Mouse (Mus musculus) fat pad, adult 2 months (tissue): Measurements from ENCODE around the gene Pabpn1.

Experiments
- DNase-seq: peaks from one replicate; pipeline ENCODE4 v3.0.0-alpha.2; 2011; ENCODE audit warnings: low read depth, low spot score; ENCODE audit errors: extremely low read depth

Gene Pabpn1

DNA sequence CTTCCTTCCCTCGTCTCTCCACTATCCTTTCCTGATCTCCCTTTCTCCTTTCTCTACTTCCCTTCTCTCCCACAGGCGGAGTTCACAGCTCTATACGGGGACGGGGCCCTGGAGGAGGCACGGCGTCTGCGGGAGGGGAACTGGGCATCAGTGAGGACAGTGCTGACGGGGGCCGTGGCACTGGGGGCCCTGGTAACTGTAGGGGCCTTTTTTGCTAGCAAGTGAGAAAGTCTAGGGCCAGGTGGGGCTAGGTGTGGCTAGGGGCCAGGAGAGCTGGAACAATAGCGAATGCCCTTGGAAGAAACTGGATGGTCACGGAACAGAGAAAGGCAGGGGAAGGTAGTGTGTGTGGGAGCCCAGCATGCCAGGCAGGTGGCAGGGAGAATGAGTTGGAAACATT lies 7.0 kb upstream of the Pabpn1 start:
- DNase-seq: no peak

GRCm38 (mm10) chr14:54893651-54894181 lies 1.4 kb downstream of the Pabpn1 start:
- peak; percentile 98 for DNase-seq

DNA sequence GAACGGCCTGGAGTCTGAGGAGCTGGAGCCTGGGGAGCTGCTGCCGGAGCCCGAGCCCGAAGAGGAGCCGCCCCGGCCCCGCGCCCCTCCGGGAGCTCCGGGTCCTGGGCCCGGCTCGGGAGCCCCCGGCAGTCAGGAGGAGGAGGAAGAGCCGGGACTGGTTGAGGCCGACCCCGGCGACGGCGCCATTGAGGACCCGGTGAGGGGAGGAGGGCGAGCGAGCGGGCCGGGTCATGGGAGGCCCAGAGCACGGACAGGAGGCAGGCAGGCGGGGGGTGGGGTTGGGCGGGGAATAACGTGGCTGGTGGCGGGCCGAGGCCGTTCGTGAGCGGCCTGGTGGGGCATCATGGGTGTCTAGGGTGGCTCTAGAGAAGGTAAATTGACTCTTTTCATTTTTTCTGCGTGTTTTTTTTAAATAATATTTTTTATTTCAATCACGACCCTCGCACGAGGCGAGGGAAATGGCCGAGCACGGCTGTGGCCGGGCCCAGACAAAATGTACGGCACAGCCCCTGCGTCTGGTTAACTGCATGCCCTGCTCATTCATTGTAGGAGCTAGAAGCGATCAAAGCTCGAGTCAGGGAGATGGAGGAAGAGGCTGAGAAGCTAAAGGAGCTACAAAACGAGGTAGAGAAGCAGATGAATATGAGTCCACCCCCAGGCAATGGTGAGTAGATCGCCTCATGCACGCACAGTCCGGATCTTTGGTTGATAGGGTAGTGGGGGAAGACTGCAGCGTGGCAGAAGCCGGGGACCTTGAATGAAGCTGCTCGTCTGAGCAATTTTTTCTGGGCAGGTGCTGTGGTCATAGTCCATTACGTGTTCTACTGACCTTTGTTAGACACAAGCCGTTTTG lies 2.2 kb downstream of the Pabpn1 start:
- no peak for DNase-seq

DNA sequence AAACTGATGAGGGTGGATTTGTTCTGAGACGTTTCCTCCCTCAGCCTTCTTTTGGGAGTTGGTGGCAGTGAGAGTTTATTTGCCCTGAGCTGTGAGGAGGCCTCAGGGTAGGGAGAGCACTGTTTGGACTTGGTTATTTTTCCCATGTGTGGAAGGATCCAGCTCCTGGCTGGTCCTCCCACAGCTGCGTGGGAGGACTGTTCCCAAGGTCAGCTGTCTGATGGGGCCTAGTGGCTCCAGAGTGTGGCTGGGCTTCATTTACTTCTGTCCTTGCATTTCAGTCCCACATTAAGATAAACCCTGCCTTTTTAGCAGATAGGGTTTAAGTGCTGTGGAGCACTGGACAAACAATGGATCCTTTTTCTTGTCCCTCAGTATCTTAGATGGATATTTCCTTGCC lies 5.1 kb downstream of the Pabpn1 start:
- no peak for DNase-seq

DNA sequence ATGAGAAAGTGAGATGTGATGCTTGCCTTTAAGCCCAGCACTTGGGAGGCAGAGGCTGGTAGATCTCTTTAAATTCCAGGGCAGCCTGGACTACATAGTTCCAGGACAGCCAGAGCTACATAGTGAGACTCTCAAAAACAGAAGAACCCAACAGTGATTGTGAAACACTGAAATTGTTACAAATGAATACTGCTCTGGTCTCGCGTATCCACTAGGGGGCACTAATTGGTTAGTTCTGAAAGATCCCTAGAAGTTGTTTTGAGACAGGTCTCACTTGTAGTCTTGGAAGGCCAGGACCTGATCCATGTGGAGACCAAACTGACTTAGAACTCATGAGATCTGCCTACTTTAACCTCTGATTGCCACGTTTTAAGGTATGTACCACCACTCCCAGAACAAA lies 8.1 kb downstream of the Pabpn1 start:
- peak; percentile 46 for DNase-seq

DNA sequence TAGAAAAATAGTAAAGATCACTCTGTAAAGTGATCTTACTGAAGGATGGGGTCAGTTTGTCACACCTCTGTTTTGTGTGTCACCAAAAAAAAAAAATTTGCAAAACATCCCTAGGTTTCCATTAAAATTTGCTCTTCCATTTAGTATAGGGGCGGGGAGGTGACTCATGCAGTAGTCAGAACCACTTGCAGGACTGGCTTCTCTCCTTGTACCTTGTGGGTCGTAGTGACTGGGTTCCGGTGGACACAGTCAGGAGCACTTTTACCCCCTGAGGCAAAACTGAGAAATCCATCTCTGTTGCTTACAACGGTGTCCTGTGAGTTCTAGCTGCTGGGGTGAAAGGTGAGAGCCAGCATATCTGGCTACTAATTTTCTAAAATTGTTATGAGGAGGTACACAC lies 11.3 kb downstream of the Pabpn1 start:
- DNase-seq: no peak

- no peak for DNase-seq
Measured at GRCm38 (mm10) chr14:54908682-54909081, 16.4 kb downstream of the Pabpn1 start.

- no peak for DNase-seq
Measured at GRCm38 (mm10) chr14:54912109-54912850, 20.0 kb downstream of the Pabpn1 start.

GRCm38 (mm10) chr14:54912886-54913285 lies 20.6 kb downstream of the Pabpn1 start, which contains the start of gene Slc22a17:
Gene Slc22a17 (minus strand): TSS chr14:54913132.
- no peak for DNase-seq

GRCm38 (mm10) chr14:54913343-54913742 lies 21.0 kb downstream of the Pabpn1 start:
- DNase-seq: no peak

GRCm38 (mm10) chr14:54920076-54920685 lies 27.9 kb downstream of the Pabpn1 start:
- no peak for DNase-seq

GRCm38 (mm10) chr14:54924641-54925348 lies 32.5 kb downstream of the Pabpn1 start:
- DNase-seq: peak; percentile 84

- DNase-seq: peak; percentile 45
Measured at GRCm38 (mm10) chr14:54925349-54926342, 33.3 kb downstream of the Pabpn1 start, which contains the start of gene Efs. Gene Efs (minus strand): TSS chr14:54926126.

DNA sequence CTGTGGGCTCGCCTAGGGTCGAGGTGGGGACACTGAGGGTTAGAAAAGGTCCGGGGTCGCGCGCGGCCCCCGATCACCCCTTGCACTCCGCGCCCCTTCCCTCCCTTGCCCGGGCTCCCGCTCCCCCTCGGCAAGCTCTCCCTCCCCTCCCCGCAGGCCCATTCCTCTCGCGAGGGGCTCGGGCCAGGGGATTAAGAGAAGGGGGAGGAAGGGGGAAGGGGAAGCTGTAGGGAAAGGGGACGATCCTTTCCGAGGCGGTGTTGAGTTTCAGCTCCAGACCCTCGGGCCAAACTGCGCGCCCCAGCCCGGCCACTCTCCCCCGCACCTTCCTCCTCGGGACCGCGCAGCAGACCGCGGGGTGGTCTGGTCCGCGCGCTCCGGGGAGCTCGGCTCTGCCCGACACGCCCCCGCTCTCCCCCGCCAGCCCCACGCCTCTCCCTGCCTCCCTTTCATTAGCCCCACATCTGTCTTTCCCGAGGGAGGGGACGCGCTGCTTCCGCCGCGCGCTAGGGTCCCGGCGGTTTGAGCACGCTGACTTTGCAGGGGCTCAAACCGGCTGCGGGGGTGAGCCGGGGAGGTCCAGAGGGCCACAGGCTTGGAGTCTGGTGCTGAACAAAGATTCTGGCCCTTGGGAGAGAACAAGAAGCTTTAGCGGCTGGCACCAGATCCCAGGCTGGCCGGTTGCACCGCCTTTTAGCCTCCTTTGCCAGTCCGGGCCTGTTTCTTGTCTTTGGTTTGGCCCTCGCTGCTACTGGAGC lies 34.3 kb downstream of the Pabpn1 start:
- DNase-seq: peak; percentile 76

DNA sequence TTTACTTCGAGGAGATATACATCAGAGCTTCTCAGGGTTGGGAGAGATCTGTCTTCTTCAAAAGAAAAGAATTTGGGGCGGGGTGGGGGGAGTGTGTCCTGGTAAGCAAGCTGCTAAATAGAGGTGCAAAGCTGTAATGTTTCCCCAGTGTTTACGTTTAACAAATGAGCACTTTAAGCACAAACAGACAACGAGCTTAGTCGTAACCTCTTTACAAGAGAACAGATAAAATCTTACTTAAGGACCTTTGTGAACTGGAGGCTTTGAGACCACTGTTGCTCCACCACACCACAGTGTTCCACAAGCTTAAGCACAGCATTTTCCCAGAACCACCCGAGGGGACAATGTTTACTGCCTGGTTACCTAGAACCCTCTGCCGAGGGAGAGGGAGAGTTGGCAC lies 35.0 kb downstream of the Pabpn1 start:
- peak; percentile 81 for DNase-seq

DNA sequence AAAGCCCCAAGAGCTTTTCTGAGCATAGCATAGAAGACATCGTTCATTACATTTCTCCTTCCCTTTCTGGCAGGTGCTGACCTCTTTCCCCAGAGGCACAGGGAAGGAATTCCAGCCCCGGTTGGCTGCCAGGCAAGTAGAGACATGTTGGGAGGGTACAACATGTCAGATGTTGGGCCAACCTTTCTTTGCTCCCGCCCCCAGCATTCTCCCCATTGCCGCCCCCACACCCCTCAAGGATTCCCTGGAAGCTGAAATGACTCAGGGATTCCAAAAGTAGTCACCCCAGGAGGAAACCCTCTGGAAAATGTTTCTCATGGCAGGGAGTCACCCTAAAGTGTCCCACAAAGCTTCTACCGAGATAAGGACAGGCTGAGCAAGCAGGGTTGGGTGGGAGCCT lies 37.5 kb downstream of the Pabpn1 start:
- peak; percentile 54 for DNase-seq

- DNase-seq: peak; percentile 64
Measured at GRCm38 (mm10) chr14:54930431-54930830, 38.1 kb downstream of the Pabpn1 start.

DNA sequence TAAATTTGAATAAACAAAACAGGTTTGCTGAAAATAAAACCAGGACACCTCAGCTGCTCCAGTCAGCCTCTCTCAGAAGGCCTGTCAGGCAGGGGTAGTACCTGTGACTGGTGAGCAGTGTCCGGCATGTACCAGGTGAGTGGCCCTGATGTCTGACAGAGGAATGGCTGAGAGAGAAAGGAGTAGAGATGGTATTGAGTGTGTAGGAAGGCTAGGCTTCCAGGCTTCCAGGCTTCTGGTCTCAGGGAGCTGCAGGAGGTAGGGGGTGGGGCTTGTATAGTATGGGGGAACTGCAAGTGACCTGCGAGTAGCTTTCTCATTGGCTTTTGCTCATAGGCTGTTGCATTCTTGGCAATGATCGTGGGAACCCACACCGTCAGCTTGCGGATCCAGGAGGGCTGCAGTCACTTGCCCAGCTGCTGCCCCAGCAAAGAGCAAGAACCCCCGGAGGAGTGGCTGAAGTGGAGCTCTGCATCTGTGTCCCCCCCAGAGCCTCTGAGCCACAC lies 40.4 kb downstream of the Pabpn1 start, which contains the start of gene Il25:
Gene Il25 (plus strand): TSS at position 51 of the 506 bp plus-strand sequence.
- DNase-seq: no peak
